Mouse (Mus musculus): ENCODE data around the gene Trappc6b.
A peak's percentile ranks its signal among the peaks of the same experiment; 100 is the strongest.

The Trappc6b gene

GRCm38 (mm10) chr12:59053976-59054375 is 7.3 kb downstream of the Trappc6b start:
- DNase-seq: no peak

- DNase-seq: no peak
These were observed 8.1 kb downstream of the Trappc6b start for GRCm38 (mm10) chr12:59053166-59053565.

GRCm38 (mm10) chr12:59052470-59052869 is 8.8 kb downstream of the Trappc6b start:
- no peak for DNase-seq

GRCm38 (mm10) chr12:59040851-59041250 is 20.4 kb downstream of the Trappc6b start:
- DNase-seq: no peak

- DNase-seq: no peak
These were observed 21.1 kb downstream of the Trappc6b start for GRCm38 (mm10) chr12:59039971-59040844.

GRCm38 (mm10) chr12:59039162-59039970 is 21.9 kb downstream of the Trappc6b start:
- no peak for DNase-seq

GRCm38 (mm10) chr12:59032101-59032500 is 29.2 kb downstream of the Trappc6b start:
- DNase-seq: no peak

- DNase-seq: no peak
These were observed 40.0 kb downstream of the Trappc6b start for GRCm38 (mm10) chr12:59021306-59021705.

DNA sequence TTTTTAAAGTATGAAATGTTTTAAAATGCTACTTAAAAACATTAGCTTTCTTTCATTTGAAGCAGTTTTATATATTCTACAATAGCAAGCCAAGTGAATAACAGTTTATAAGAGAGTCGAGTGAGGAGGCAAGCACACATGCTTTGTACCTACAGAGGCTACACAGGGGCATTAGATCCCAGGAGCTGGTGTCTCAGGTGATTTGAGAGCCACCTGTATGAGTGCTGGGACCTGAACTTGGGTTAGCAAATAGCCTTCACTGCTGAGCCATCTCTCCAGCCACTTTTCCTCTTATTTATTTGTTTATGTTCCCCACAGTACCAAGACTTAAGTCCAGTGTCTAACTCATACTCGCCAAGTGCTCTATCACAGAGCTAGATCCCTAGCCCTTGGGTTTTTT is 41.4 kb downstream of the Trappc6b start:
- no peak for DNase-seq

DNA sequence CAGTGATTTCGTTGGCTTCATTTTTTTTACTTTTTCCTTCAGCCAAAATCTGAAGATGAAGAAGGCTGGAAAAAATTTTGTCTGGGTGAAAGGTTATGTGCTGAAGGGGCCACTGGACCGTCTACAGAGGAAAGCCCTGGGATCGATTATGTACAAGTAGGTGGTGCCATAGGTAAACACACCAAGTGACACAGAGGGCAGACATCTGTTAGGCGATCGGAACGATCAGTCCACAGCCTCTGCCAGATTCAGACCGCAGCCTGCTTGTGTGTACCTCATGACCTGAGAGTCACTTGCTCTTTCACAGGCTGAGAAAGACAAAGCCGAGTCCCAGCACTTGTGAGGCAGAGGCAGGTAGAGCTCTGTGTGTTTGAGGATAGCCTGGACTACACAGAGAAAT is 43.3 kb downstream of the Trappc6b start:
- no peak for DNase-seq

GRCm38 (mm10) chr12:59013234-59013633 is 48.0 kb downstream of the Trappc6b start, which contains the start of gene Gemin2:
TSS of gene Gemin2 (plus strand) at chr12:59013393.
- peak; percentile 95 for DNase-seq

DNA sequence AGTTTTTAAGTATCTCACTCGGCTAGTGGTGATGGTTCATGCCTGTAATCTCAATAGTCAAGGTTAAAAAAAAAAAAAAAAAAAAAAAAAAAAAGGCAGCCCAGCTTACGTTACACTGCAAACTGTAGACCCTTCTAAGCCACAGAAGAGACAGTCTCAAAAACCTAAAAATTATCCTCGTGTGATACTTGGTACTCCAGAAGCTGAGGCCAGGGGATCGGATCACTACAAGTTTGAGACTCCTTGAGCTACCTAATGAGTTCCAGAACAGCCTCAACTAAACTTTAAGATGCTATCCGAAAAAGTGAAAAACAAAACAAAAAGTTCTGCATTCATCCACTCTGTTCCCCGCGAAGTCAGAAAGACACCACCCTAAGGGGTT is 48.6 kb downstream of the Trappc6b start:
- DNase-seq: peak; percentile 28

DNA sequence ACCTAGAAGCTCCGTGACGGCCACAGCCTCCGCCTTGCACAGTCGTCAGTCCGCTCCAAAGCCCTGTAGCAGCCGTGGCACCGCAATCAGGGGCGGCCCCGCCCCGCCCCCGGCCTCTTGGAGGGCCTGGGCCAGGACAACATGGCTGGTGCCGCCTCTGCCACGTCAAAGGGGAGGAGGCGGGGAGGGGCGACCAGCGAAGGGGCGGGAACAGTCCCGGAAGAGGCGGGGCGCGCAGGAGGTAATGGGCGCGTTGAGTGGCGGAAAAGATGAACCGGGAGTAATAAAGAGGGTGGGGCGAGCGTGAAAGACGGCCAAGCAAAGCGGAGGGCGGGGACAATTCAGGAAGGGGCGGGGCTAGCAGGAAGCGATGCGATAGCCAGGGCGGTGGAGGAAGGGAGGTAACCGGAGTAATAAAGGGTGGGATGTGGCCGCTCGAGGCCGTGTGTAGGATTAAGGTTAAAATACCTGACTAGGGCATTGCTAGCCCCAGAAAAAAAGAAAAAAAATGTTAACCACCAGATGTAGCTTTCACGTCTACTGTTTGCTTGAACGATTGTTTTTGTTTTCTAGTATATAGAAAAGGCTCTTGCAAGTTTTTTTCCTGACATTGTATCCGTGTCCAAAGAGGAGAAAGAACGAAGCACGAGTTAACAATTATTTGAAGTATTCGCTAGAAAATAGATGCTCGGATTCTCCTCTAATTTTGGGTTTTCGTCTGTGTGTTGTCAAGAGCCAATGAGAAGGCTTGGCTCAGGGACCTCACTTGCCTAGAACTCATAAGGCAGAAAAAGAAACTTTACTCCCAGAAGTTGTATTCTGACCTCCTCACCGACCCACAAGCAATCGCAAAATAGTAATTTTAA is 49.2 kb downstream of the Trappc6b start, which contains the start of gene Sec23a:
TSS of gene Sec23a (minus strand) at position 174 of the 866 bp plus-strand sequence.
- DNase-seq: peak; percentile 99

DNA sequence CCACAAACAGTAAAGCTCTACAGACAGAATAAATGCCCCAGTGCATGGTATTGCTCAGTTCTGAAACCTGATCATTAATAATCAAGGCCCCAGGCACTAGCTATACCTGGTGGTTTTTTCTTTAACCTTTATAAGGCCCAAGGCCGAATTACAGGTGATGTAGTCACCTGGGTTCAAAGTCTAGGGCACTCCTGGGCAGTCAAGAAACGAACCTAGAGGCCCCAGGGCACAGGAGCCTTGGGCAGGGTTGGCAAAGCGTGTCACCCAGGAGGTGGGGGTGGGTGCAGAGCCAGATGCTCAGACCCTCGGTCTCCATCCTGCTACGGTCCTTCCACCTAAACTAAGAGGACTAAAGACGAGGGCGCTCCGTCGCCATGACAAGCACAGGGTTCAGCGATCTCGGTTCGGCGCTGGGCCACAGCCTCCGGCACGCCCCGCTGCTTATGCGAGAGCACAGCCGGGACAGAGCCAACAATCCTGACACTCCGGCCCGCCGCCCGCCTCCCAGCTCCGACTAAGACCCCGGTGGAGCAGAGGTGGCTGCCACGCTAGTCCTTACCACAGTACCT is 49.9 kb downstream of the Trappc6b start:
- DNase-seq: no peak

GRCm38 (mm10) chr12:59010482-59010881 is 50.8 kb downstream of the Trappc6b start:
- DNase-seq: peak; percentile 19
